Mouse (Mus musculus) embryonic facial prominence, embryonic 14.5 days (tissue): ENCODE data around the gene Tcaf2. TPM values are rescaled to one million over a fixed set of nuclear protein-coding genes. Genes with fewer than 3 reads are reported as not detected.
A peak's percentile ranks its signal among the peaks of the same experiment; 100 is the strongest.

ENCODE experiments used
- ATAC-seq: fragments of 200-750 bp; cut with Nextera tagmentation; 2 replicates; pipeline ENCODE4 v1.8.0; 2017; ENCODE audit warnings: low read depth, moderate number of reproducible peaks, moderate TSS enrichment
- DNase-seq: peaks from one replicate; pipeline ENCODE4 v3.0.0-alpha.2; 2015; ENCODE audit warnings: low spot score
- H3K27ac ChIP-seq: fragments of 300-500 bp; sonication (generic); replicated peaks from 2 replicates; pipeline ENCODE4 v1.5.1; 2014; ENCODE audit warnings: low read depth, mild to moderate bottlenecking, low read length, moderate library complexity
- H3K27me3 ChIP-seq: fragments of 300-500 bp; sonication (generic); replicated peaks from 2 replicates; pipeline ENCODE4 v1.6.1; 2014; ENCODE audit warnings: low read length; ENCODE audit not compliant: control insufficient read depth, insufficient read depth
- H3K36me3 ChIP-seq: fragments of 300-500 bp; sonication (generic); 2 replicates; pipeline ENCODE4 v1.6.1; 2014; ENCODE audit warnings: low read length, mixed read lengths; ENCODE audit not compliant: control insufficient read depth, insufficient read depth
- H3K4me1 ChIP-seq: fragments of 300-500 bp; sonication (generic); 2 replicates; pipeline ENCODE4 v1.6.1; 2014; ENCODE audit warnings: antibody characterized with exemption, low read length; ENCODE audit not compliant: control insufficient read depth, insufficient read depth
- H3K4me2 ChIP-seq: fragments of 300-500 bp; sonication (generic); 2 replicates; pipeline ENCODE4 v1.6.1; 2014; ENCODE audit warnings: low read depth, mild to moderate bottlenecking, low read length, moderate library complexity, mixed read lengths
- H3K4me3 ChIP-seq: fragments of 300-500 bp; sonication (generic); 2 replicates; pipeline ENCODE4 v1.5.1; 2014; ENCODE audit warnings: low read depth, mild to moderate bottlenecking, low read length
- H3K9ac ChIP-seq: fragments of 300-500 bp; sonication (generic); 2 replicates; pipeline ENCODE4 v1.6.1; 2014; ENCODE audit warnings: low read depth, mild to moderate bottlenecking, low read length, moderate library complexity, mixed read lengths
- H3K9me3 ChIP-seq: fragments of 300-500 bp; sonication (generic); 2 replicates; pipeline ENCODE4 v1.6.1; 2016; ENCODE audit warnings: low read length; ENCODE audit not compliant: control insufficient read depth
- WGBS: fragments of 180-500 bp; shearing (Covaris S2); extraction: QIAGEN DNeasy Blood & Tissue Kit; methylation state at CpG from one replicate; pipeline ENCODE4 v1.1.7; 2014; 5-methylcytosine and 5-hydroxymethylcytosine counted together
- polyA plus RNA-seq: library from polyadenylated mRNA; unstranded; fragments of >200 nt; fragmentation: Nextera tagmentation; extraction: Ambion mirVana; gene quantifications from 2 replicates; pipeline ENCODE4 v1.2.1, GENCODE M21; 2014

Gene Tcaf2
- polyA plus RNA-seq, 1 experiment from 2014 or later: 2.5 TPM

DNA sequence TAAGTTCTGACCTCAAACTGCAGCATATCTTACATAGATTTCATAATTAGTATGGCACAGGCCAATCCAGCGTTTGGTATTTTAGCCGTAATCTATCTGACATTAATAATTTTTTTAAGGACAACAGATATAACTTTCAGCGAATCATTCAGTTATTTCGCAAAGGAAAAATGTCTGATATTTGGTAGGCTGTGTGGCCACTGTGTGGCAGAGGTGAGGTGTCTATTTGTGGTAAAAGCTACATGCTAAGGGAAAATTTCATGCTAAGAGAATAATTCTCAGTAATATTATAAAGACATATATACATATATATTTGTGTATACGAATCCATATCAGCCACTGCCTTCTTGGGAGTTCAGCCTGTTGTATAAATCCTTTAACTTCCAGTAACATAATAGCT, 58.5 kb downstream of the Tcaf2 start:
- ATAC-seq (no peak), DNase-seq (no peak)
- Histone ChIP-seq H3K9me3 (no peaks in the 10 kb centered on the region), H3K27ac (no peak overlapping the region), H3K9ac (no peak overlapping the region), H3K4me1 (no peaks in the 10 kb centered on the region), H3K27me3 (no peaks in the 10 kb centered on the region), H3K4me3 (no peak overlapping the region), H3K4me2 (no peak overlapping the region), H3K36me3 (no peaks in the 10 kb centered on the region)
- WGBS: 80% methylated on average over 5 of the region's 5 CpGs

GRCm38 (mm10) chr6:42583488-42583872, 61.6 kb downstream of the Tcaf2 start:
- Histone ChIP-seq H3K9me3 (no peaks in the 10 kb centered on the region), H3K4me1 (no peaks in the 10 kb centered on the region), H3K4me2 (peak overlapping the region; percentile 40), H3K4me3 (no peak overlapping the region), H3K27me3 (no peaks in the 10 kb centered on the region), H3K9ac (no peak overlapping the region), H3K36me3 (no peaks in the 10 kb centered on the region), H3K27ac (no peak overlapping the region)
- ATAC-seq (no peak), DNase-seq (peak; percentile 62)
- WGBS: under 1% methylated on average over 7 of the region's 7 CpGs

DNA sequence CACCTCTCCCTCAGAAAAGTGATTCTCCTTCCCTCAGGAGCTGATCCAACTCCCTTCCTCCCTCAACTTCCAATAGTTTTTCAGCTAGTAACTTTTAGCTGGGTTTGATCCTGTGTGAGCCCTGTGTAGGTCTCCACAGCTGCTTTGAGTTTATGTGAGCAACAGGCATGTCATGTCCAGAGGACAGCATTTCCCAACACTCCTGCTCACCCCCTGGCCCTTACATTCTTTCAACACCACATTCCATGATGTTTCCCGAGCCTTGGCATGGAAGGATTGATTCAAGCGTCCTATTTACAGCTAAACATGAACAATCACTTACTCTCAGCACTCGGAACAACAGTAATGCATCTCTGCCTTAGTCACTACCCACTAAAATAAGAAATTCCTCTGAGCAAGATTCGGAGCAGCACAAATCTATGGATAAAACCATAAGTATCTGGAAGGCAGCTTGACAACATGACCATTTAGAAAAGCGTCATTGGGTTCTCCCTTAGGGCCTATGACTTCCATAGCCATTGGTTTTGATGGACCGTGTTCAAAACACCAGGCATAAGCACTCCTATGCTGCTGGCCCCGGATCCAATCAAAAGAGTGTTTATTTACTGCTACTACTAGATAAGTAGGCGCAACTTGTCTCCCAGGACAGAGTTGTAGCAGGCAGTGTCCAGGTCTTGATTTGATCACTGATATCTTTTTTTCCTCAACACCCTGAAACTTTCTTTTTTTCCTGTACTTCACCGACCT, 62.1 kb downstream of the Tcaf2 start:
- DNase-seq: no peak
- Histone ChIP-seq H3K9ac (no peak overlapping the region), H3K4me2 (peak overlapping the region; percentile 40), H3K9me3 (no peaks in the 10 kb centered on the region), H3K4me1 (no peaks in the 10 kb centered on the region), H3K27ac (no peak overlapping the region), H3K36me3 (no peaks in the 10 kb centered on the region), H3K27me3 (no peaks in the 10 kb centered on the region), H3K4me3 (no peak overlapping the region)
- 52% methylated on average over 9 of the region's 9 CpGs for WGBS
- no peak for ATAC-seq

DNA sequence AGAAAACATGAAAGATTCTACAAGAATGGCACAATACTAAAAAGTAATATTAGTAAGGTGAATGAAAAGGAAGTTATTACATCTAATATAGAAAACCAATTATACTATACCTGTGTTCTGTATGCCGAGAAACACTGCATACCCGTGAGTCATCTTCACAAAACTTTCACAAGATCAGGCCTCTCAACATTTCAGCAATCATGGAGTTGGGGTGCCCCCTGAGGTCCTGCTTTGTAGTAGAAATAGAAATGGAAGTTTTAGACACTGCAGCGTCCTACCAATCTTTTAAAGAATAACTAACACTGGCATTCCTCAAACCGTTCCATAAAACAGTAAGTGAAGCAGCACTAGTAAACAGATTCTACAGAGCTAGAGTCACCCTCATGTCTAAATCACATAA, 66.4 kb downstream of the Tcaf2 start:
- no peaks in the 10 kb centered on the region for H3K4me1 ChIP-seq
- no peak overlapping the region for H3K4me2 ChIP-seq
- H3K36me3 ChIP-seq: no peaks in the 10 kb centered on the region
- H3K27me3 ChIP-seq: no peaks in the 10 kb centered on the region
- H3K9me3 ChIP-seq: no peaks in the 10 kb centered on the region
- 78% methylated on average over 4 of the region's 4 CpGs for WGBS
- no peak overlapping the region for H3K4me3 ChIP-seq
- no peak for ATAC-seq
- H3K27ac ChIP-seq: no peak overlapping the region
- H3K9ac ChIP-seq: no peak overlapping the region
- DNase-seq: no peak

GRCm38 (mm10) chr6:42577433-42577832, 67.6 kb downstream of the Tcaf2 start:
- no peaks in the 10 kb centered on the region for H3K9me3 ChIP-seq
- no peak for ATAC-seq
- 96% methylated on average over 2 of the region's 2 CpGs for WGBS

More at GRCm38 (mm10) chr6:42577433-42577832, 67.6 kb downstream of the Tcaf2 start:
- no peak overlapping the region for H3K4me3 ChIP-seq
- no peaks in the 10 kb centered on the region for H3K36me3 ChIP-seq
- no peak overlapping the region for H3K27ac ChIP-seq
- no peaks in the 10 kb centered on the region for H3K27me3 ChIP-seq
- no peak overlapping the region for H3K4me2 ChIP-seq
- DNase-seq: no peak
- H3K9ac ChIP-seq: no peak overlapping the region
- H3K4me1 ChIP-seq: no peaks in the 10 kb centered on the region

Other genes with a start within 250 kb of the Tcaf2 start
- not detected in 2 replicates for gene Tas2r143, start 245.0 kb downstream of the Tcaf2 start, polyA plus RNA-seq
- gene Tas2r135, start 239.8 kb downstream of the Tcaf2 start, polyA plus RNA-seq: not detected in 2 replicates
- not detected in 2 replicates for gene Tas2r126, start 210.7 kb downstream of the Tcaf2 start, polyA plus RNA-seq
- gene Olfr458, start 180.1 kb downstream of the Tcaf2 start, polyA plus RNA-seq: not detected in 2 replicates
- gene Olfr457, start 168.9 kb downstream of the Tcaf2 start, polyA plus RNA-seq: not detected in 2 replicates
- gene Olfr456, start 158.0 kb downstream of the Tcaf2 start, polyA plus RNA-seq: 0.17 TPM in 1 of 2 replicates, not detected in the other
- gene Olfr455, start 97.7 kb downstream of the Tcaf2 start, polyA plus RNA-seq: not detected in 2 replicates
- gene Tcaf3, start 47.6 kb downstream of the Tcaf2 start, polyA plus RNA-seq: not detected in 2 replicates
- gene Tcaf1, start 64.8 kb upstream of the Tcaf2 start, polyA plus RNA-seq: 78.5 and 78.6 TPM in 2 replicates
- gene Olfr453, start 94.1 kb upstream of the Tcaf2 start, polyA plus RNA-seq: not detected in 2 replicates
- not detected in 2 replicates for gene Olfr38, start 111.2 kb upstream of the Tcaf2 start, polyA plus RNA-seq
- 0.11 TPM in 1 of 2 replicates, not detected in the other for gene Olfr452, start 139.8 kb upstream of the Tcaf2 start, polyA plus RNA-seq
- gene Olfr450, start 166.7 kb upstream of the Tcaf2 start, polyA plus RNA-seq: not detected in 2 replicates
- gene Olfr449, start 189.1 kb upstream of the Tcaf2 start, polyA plus RNA-seq: not detected in 2 replicates
- not detected in 2 replicates for gene Olfr448, start 245.2 kb upstream of the Tcaf2 start, polyA plus RNA-seq